Mouse (Mus musculus): Measurements from ENCODE around the gene Gm10762.

DNA sequence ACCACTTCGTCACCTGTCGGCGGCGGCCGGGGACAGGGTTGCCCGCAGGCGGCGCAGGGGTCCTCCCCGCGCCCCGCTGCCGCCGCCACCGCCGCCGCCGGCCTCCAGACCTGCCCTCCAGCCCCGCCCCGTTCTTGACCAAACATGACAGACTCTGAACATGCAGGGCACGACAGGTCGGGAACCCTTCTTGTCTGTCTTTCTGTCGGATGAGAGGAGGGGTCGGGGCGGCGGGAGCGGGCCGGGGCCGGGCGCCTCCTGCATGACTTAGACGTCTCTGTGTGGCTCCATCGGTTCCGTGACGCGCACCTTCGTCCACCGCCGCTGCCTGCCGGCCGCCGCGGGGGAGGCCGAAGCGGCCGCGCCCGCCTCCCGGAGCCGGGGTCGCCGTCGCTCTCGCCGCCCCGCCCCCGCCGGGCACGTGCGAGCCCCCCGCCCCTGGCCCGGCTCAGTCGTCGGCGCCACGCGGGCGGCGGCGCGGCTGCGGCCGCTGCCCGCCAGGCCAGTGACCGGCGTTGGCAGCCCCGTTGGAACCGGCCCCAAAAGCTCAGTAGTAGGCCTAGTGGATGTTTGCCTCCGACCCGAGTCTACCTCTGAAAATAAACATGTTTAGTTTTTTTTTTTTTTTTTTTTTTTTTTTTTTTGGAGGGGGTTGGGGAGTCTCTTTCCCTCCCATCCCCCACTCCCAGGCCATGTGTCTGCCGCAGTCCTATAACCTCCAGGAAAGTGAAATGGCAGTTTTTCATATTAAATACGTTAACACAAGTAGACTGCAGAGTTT, at the start of gene Gm10762:
- no peak for TF ChIP-seq CTCF (IDR thresholded peaks at IDR 0.05; ENCODE audit: borderline replicate concordance, extremely low read depth, insufficient read depth, insufficient read length)
- peak; percentile 63; the same call in 1 of the 2 replicates for TF ChIP-seq POLR2A (IDR thresholded peaks at IDR 0.05; ENCODE audit: borderline replicate concordance, extremely low read depth, insufficient read depth, insufficient read length, poor library complexity, severe bottlenecking)

All from brain, embryonic 14.5 days (tissue).